Mouse (Mus musculus) right cerebral cortex, postnatal 25 days (tissue): Measurements from ENCODE around the gene Spats1.
"Not testable (repeated sequence)": the region's sequence is repeated elsewhere in the genome, so short reads cannot be mapped to it uniquely, and the experiment has no call there.

Experiments
- DNase-seq: peaks from one replicate; pipeline ENCODE4 v3.0.0; 2022

Spats1 gene

GRCm38 (mm10) chr17:45488321-45489254 is 13.4 kb upstream of the Spats1 start:
- no peak for DNase-seq

- no peak for DNase-seq
Measured at GRCm38 (mm10) chr17:45487216-45487615, 12.0 kb upstream of the Spats1 start.

GRCm38 (mm10) chr17:45485581-45485980 is 10.4 kb upstream of the Spats1 start:
- DNase-seq = no peak

GRCm38 (mm10) chr17:45480429-45480828 is 5.2 kb upstream of the Spats1 start:
- no peak for DNase-seq

- peak; percentile 83 for DNase-seq
Measured at GRCm38 (mm10) chr17:45478234-45478825, 3.1 kb upstream of the Spats1 start.

- no peak for DNase-seq
Measured at GRCm38 (mm10) chr17:45474146-45474545, 1.1 kb downstream of the Spats1 start.

GRCm38 (mm10) chr17:45473667-45474066 is 1.5 kb downstream of the Spats1 start:
- no peak for DNase-seq

GRCm38 (mm10) chr17:45470726-45471125 is 4.5 kb downstream of the Spats1 start:
- DNase-seq = no peak

- DNase-seq = no peak
Measured at GRCm38 (mm10) chr17:45468302-45468701, 6.9 kb downstream of the Spats1 start.

- no peak for DNase-seq
Measured at GRCm38 (mm10) chr17:45466701-45467100, 8.5 kb downstream of the Spats1 start.

- no peak for DNase-seq
Measured at GRCm38 (mm10) chr17:45464255-45464654, 11.0 kb downstream of the Spats1 start.

- no peak for DNase-seq
Measured at GRCm38 (mm10) chr17:45462506-45462905, 12.7 kb downstream of the Spats1 start.

- no peak for DNase-seq
Measured at GRCm38 (mm10) chr17:45459062-45459461, 16.2 kb downstream of the Spats1 start.

GRCm38 (mm10) chr17:45458516-45458915 is 16.7 kb downstream of the Spats1 start:
- DNase-seq = no peak

GRCm38 (mm10) chr17:45457487-45457886 is 17.7 kb downstream of the Spats1 start:
- DNase-seq = no peak

GRCm38 (mm10) chr17:45456260-45457152 is 18.7 kb downstream of the Spats1 start:
- DNase-seq = no peak

- DNase-seq = not testable (repeated sequence)
Measured at GRCm38 (mm10) chr17:45455783-45456182, 19.4 kb downstream of the Spats1 start.

- DNase-seq = no peak
Measured at GRCm38 (mm10) chr17:45454794-45455193, 20.4 kb downstream of the Spats1 start.

GRCm38 (mm10) chr17:45452271-45452670 is 22.9 kb downstream of the Spats1 start:
- DNase-seq = no peak

GRCm38 (mm10) chr17:45450153-45450552 is 25.1 kb downstream of the Spats1 start:
- DNase-seq = no peak

- no peak for DNase-seq
Measured at GRCm38 (mm10) chr17:45449586-45449985, 25.6 kb downstream of the Spats1 start.

GRCm38 (mm10) chr17:45447063-45447462 is 28.2 kb downstream of the Spats1 start:
- no peak for DNase-seq

- no peak for DNase-seq
Measured at GRCm38 (mm10) chr17:45445923-45446322, 29.3 kb downstream of the Spats1 start.
